30 mouse cellular contexts compared by ENCODE assay signal in genomic region chr12:65534142-65534690, GRCm38 (mm10).
"Had no signal": no experiment of that assay in that cellular context is flagged by ENCODE, and none has a peak within 500 bp of the region (broad histone marks: within the 10 kb centered on the region; RNA-seq: fewer than 3 reads in every experiment).

No protein-coding gene starts in this region.

- H3K27ac ChIP-seq: gastrocnemius, adult 2 months; heart, adult 2 months; heart, embryonic 13.5 days; heart, embryonic 15.5 days; hindbrain, embryonic 13.5 days; hindbrain, embryonic 15.5 days; hindbrain, postnatal 0 days; kidney, embryonic 15.5 days; kidney, postnatal 0 days; limb, embryonic 10.5 days; limb, embryonic 12.5 days; liver, embryonic 13.5 days; liver, embryonic 15.5 days had no signal

- H3K4me3 ChIP-seq: gastrocnemius, adult 2 months; heart, adult 2 months; heart, embryonic 13.5 days; heart, embryonic 15.5 days; hindbrain, embryonic 13.5 days; hindbrain, embryonic 15.5 days; kidney, embryonic 15.5 days; limb, embryonic 10.5 days; limb, embryonic 12.5 days; liver, embryonic 13.5 days; liver, embryonic 15.5 days had no signal

- ATAC-seq: hindbrain, postnatal 0 days; intestine, embryonic 16.5 days; liver, postnatal 0 days had no signal

- H3K9me3 ChIP-seq: heart, embryonic 13.5 days; heart, embryonic 15.5 days; hindbrain, embryonic 13.5 days; hindbrain, embryonic 15.5 days; kidney, embryonic 15.5 days; limb, embryonic 10.5 days; limb, embryonic 12.5 days; liver, embryonic 13.5 days; liver, embryonic 15.5 days had no signal

- DNase-seq: gastrocnemius, adult 2 months; gastrocnemius, postnatal 14 days; gastrocnemius, postnatal 36 days; heart, adult 11 months; heart, adult 2 months; heart, postnatal 14 days; heart, postnatal 36 days; kidney, adult 11 months; kidney, adult 2 months; kidney, adult 9 months; kidney, postnatal 14 days; kidney, postnatal 36 days; layer of hippocampus, adult 9-11 months; layer of hippocampus, postnatal 36 days; liver; liver, embryonic 13.5 days; liver, postnatal 0 days had no signal

- H3K27me3 ChIP-seq: heart, embryonic 13.5 days; heart, embryonic 15.5 days; hindbrain, embryonic 13.5 days; hindbrain, embryonic 15.5 days; kidney, embryonic 15.5 days; limb, embryonic 12.5 days; liver, embryonic 13.5 days; liver, embryonic 15.5 days had no signal

- H3K4me1 ChIP-seq: heart, embryonic 13.5 days; heart, embryonic 15.5 days; hindbrain, embryonic 13.5 days; hindbrain, embryonic 15.5 days; kidney, embryonic 15.5 days; limb, embryonic 10.5 days; limb, embryonic 12.5 days; liver, embryonic 13.5 days; liver, embryonic 15.5 days had no signal

- H3K4me2 ChIP-seq: heart, embryonic 11.5 days; heart, embryonic 13.5 days; heart, embryonic 15.5 days; hindbrain, embryonic 13.5 days; hindbrain, embryonic 15.5 days; kidney, embryonic 15.5 days; limb, embryonic 12.5 days; liver, embryonic 11.5 days; liver, embryonic 13.5 days; liver, embryonic 15.5 days had no signal

- H3K9ac ChIP-seq: heart, embryonic 13.5 days; heart, embryonic 15.5 days; hindbrain, embryonic 13.5 days; hindbrain, embryonic 15.5 days; kidney, embryonic 15.5 days; limb, embryonic 12.5 days; liver, embryonic 13.5 days; liver, embryonic 15.5 days; liver, postnatal 0 days had no signal

- H3K36me3 ChIP-seq: heart, embryonic 13.5 days; heart, embryonic 15.5 days; hindbrain, embryonic 13.5 days; hindbrain, embryonic 15.5 days; kidney, embryonic 15.5 days; limb, embryonic 10.5 days; limb, embryonic 12.5 days; liver, embryonic 13.5 days; liver, embryonic 15.5 days had no signal
